Mouse (Mus musculus) layer of hippocampus, postnatal 14 days (tissue): ENCODE results near the gene Gm10334. TPM values are rescaled to one million over a fixed set of nuclear protein-coding genes. Genes with fewer than 3 reads are reported as not detected.
"Not testable (repeated sequence)": the region's sequence is repeated elsewhere in the genome, so short reads cannot be mapped to it uniquely, and the experiment has no call there.

ENCODE experiments used
- DNase-seq, 2 experiments: peaks; one replicate each; pipeline ENCODE4 v3.0.0; 2021 to 2022; ENCODE audit warnings: low spot score in 2 of 2, mixed read lengths in 1 of 2
- long read RNA-seq, 2 experiments: library from polyadenylated mRNA; stranded (forward); transcript quantifications; one replicate each; pipeline ENCODE4 v2.0.0; 2021
- total RNA-seq, 2 experiments: library from RNA; stranded (reverse); gene quantifications; 2 replicates each; pipeline ENCODE4 v1.2.3; 2021

Gene Gm10334
- total RNA-seq: not detected
- long read RNA-seq, experiment 1: 0 reads
- long read RNA-seq, experiment 2: 0 reads

GRCm38 (mm10) chr6:41446045-41446444 lies at the start of gene Gm10334:
Gene Gm10334, minus strand, starts transcription at chr6:41446145.
- not testable (repeated sequence) for DNase-seq

DNA sequence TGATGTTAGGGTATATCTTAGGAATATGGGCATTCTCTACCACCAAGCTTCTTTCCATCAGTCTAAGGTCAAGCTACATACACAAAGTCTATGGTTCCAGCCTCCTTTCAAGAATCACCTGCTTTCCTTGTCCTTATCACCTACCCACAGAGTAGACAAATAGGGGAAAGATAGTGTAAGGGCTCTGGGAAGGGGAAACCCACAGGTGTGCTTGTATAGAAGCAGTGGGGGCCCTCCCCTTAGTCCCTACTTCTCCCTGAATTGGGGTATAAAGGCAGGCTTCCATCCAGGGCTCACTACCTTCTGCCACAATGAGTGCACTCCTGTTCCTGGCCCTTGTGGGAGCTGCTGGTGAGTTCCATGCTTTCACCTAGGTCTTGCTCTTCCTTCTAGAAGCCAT lies 12.7 kb upstream of the Gm10334 start, which contains the start of gene Prss1:
Gene Prss1, plus strand, starts transcription at position 301 of the 400 bp plus-strand sequence.
- not testable (repeated sequence) for DNase-seq

- DNase-seq: not testable (repeated sequence)
Measured at GRCm38 (mm10) chr6:41442261-41442660, 3.7 kb downstream of the Gm10334 start.

Other genes starting within 250 kb of the Gm10334 start
- gene Try4, start 143.9 kb downstream of the Gm10334 start, total RNA-seq: not detected
- gene Try5, start 129.3 kb downstream of the Gm10334 start, total RNA-seq: not detected
- gene Try10, start 92.0 kb downstream of the Gm10334 start, total RNA-seq: not detected
- gene Prss3, start 68.5 kb downstream of the Gm10334 start, total RNA-seq: not detected
- not detected for gene Gm5771, start 53.8 kb downstream of the Gm10334 start, total RNA-seq
- gene Prss1, start 12.8 kb upstream of the Gm10334 start, total RNA-seq: not detected
- gene Prss2, start 75.6 kb upstream of the Gm10334 start, total RNA-seq: not detected
- gene Ephb6, start 159.3 kb upstream of the Gm10334 start, total RNA-seq: 10 to 100 TPM; 61.1 to 62.1 TPM
- gene Trpv6, start 190.3 kb upstream of the Gm10334 start, total RNA-seq: under 1 TPM in 1 of 2 experiments, not detected in 1; 0.88 TPM
- not detected for gene Trpv5, start 234.6 kb upstream of the Gm10334 start, total RNA-seq
- gene Llcfc1, start 238.3 kb upstream of the Gm10334 start, total RNA-seq: not detected